Mouse (Mus musculus): Measurements from ENCODE around the gene Erf.

GRCm38 (mm10) chr7:25219756-25220456 lies 30.7 kb downstream of the Erf start:
- peak; percentile 98 for TF ChIP-seq POLR2A (IDR thresholded peaks at IDR 0.05; ENCODE audit: low read depth, low read length)
- no peak for TF ChIP-seq CTCF (IDR thresholded peaks at IDR 0.05; ENCODE audit: extremely low read depth, insufficient read length, insufficient replicate concordance, low read depth, low read length)

All from small intestine, adult 2 months (tissue).